Mouse (Mus musculus): ENCODE results near the gene Cisd1.
A peak's percentile ranks its signal among the peaks of the same experiment; 100 is the strongest.

The Cisd1 gene

DNA sequence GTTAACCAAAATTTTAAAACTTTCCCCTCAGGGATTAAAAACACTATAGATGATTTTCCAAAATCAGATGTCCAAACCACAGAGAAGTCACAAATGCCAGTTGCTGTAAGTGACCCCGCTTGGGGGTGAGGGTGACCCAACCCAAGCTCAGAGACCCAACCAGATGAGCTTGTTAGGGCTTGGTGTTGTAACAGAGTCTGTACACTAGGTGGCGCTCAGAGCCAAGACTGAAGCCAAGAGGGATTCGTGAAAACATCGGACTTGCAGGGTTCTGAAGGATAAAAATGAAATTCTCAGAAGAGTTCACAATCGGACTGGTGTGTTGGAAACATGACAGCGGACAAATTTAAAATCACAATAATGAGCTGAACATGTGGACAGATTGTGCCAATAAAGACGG lies 18.0 kb downstream of the Cisd1 start:
- peak; percentile 63 for DNase-seq (ENCODE audit: low read depth)

DNA sequence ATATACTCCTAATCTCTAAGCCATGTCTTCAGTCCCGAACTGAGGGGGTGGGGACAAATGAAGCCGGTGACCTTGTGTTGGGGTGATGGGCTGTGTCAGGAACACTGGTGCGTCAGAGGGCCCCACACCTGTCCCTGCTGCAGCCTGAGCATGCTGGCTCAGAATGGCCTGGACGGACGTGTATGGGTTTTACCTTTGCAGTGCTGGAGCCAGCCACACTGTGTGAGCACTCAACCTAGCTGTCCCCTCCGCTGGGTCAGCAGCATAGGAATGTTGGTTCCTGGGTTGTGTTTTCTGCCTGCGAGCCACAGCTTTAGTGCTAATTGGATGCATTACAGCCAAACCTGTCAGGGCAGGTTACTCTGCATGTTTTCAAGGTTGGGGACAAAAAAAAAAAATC lies 18.6 kb downstream of the Cisd1 start:
- no peak for DNase-seq (ENCODE audit: low read depth)

DNA sequence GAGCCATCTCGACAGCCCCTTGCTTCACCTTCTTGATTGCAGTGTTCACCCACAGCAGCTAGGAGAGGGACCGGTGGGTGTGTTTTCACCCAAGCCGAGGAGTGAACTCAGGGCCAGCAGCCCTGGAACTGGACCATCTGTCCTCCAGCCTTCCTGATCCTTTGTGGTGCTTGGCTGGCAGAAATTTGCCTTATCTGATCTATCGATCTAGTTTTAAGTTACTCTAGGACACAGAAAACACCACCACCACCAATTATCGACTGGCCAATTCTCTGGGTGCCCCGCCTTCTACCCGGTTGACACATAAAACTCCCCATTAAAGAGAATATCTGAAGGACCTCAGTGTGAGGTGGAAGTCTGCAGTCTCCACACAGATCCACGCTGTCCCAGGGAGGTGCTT lies 21.1 kb downstream of the Cisd1 start:
- DNase-seq (ENCODE audit: low read depth): no peak

DNA sequence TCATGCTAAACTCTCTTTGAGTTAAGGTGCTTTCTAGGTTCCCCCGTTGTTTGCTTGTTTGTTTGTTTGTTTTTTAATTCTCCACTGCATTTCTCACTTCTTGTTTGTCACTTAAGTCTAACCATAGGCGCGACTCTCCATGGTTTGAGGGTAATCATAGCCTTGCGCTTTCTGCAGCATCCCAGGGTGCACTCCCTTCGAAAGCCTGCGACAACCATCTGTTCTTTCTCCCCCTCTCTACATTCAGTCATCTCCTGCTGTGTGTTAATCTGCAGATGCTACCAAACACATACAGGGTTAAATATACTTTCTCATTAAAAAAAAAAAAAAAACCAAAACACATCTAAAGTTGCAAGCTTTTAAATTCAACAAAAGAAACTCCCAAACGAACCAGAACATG lies 28.3 kb downstream of the Cisd1 start:
- DNase-seq (ENCODE audit: low read depth): no peak

DNA sequence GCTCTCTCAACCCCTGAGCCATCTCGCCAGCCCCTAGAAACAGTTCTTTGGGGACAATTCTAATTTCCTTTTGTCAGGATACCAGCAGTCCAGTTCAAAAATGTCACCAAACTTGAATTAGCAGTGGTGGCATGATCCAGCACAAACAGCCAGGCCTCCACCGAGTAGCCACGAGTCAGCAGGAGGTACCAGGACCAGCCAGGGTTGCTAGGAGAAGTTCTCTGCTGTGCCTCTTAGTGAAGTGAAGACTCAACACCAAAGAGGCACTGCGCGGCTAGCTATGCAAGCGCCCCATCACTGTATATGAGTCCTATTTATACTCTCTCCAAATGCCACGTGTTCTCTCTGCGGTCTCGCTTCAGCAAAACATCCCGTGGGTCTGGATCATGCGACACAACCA lies 28.7 kb downstream of the Cisd1 start:
- no peak for DNase-seq (ENCODE audit: low read depth)

DNA sequence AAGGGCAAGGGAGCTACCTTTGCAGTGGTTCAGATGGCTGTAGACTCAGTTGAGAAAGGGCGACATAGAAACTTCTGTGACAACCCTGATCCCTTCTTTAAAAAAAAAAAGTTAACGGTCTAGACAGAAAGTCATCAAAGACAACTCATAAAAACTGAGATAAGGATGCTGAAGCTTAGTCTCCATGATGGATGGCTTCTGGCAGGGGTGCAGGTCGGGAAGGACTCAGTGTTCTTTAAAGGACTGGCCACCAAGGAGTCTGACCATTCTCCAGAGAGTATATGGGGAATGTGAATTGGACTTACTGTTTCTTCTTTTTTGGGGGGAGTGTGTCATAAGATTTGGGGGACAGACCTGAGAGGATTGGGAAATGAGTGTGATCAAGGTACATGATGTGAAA lies 30.2 kb downstream of the Cisd1 start:
- DNase-seq (ENCODE audit: low read depth): no peak

DNA sequence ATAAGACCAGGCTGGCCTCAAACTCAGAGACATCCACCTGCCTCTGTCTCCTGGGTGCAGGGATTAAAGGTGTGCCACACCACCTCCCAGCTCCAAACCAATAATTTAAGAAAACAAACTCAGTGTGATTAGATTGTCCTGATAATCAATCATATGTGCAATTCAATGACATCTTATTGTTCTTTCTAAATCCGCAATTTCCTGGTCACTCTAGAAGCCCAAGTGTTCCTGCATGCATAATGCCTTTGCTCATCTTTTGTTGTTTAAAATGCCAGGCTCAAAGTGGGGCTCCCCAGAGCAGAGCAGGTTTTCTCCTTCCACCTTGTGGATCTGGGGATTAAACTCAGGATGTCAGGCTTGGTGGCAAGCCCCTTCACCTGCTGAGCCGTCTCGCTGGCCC lies 34.5 kb downstream of the Cisd1 start:
- DNase-seq (ENCODE audit: low read depth): no peak

DNA sequence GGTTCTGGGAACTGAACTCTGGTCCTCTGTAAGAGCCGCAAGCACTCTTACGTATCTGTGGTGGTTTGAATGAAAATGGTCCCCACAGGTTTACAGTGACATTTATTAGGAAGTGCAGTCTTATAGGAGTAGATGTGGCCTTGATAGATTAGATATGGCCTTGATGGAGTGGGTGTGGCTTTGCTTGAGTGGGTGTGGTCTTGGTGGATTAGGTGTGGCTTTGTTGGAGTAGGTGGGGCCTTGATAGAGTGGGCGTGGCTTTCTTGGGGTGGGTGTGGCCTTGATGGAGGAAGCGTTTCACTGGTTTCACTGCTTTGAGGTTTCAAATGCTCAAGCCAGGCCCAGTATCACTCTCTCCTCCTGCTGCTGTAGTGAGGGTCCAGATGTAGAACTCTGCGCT lies 36.6 kb downstream of the Cisd1 start:
- no peak for DNase-seq (ENCODE audit: low read depth)

DNA sequence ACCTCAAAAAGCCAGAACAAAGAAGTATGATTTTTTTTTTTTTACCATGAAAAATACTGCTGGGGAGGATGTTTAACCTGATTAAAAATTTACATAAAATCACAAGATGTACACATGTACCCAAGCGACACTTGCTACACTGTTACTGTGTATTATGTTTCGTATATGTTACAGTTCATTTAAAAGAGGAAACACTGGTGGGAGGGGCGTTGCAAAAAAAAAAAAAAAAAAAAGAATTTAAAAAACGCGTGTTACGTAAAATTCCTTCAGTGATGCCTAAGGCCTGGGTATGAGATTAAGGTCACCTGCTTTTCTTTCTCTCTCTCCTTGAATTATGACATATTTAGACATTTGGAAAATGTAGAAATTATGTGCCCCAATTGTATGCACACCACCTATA lies 38.0 kb downstream of the Cisd1 start:
- no peak for DNase-seq (ENCODE audit: low read depth)

DNA sequence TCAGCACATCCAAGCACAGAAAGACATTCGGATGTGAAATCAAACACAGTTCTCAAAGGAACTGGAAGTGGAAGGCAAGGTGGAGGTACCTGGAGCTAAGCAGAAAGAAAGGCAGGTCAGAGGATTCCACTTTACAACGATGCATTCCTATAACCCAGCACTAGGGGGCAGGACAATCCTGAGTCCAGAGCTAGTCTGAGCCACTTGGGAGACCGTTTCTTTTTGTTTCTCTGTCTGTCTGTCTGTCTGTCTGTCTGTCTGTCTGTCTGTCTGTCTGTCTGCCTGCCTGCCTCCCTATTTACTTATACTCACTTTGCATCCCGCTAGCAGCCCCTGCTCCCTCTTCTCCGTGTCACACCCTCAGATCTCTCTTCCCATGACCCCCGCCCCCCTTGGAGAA lies 38.6 kb downstream of the Cisd1 start:
- DNase-seq (ENCODE audit: low read depth): peak; percentile 47

DNA sequence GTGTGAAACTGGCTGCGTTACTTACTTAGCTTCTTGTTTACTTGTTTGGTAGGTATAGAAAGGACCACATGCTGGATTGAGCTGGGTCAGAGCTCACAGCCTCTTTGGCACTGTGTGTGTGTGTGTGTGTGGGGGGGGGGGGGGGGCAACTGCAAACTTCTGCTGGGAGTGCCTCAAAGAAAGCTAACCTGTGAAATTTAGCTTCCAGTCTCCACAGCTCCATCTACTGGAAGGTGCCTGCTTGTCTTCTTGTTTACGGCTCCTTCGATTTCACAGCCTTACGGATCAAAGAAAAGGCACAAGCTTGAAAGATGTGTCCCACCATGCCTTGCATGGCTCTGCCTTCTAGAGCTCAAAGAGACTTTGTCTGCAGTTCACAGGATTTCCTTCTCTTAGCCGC lies 42.3 kb downstream of the Cisd1 start:
- no peak for DNase-seq (ENCODE audit: low read depth)

DNA sequence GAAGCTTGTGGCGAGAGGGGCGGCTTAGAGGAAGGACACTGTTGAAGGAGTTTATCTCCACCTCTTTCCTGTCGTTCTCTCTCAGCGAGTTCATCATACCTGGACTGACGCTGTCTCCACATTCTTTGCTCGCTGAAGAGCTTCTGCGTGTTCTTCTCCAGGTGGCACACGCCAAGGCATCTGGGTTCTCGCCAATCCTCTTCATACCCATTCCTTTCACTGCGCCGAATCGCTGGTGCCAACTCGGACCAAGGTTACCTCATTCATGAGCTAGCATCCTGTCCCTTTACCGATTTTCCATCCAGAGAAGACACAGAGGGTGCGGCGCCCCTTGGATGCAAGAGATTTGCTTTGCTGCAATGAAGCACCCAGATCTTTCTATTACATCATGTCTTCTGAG lies 44.6 kb downstream of the Cisd1 start:
- DNase-seq (ENCODE audit: low read depth): no peak

DNA sequence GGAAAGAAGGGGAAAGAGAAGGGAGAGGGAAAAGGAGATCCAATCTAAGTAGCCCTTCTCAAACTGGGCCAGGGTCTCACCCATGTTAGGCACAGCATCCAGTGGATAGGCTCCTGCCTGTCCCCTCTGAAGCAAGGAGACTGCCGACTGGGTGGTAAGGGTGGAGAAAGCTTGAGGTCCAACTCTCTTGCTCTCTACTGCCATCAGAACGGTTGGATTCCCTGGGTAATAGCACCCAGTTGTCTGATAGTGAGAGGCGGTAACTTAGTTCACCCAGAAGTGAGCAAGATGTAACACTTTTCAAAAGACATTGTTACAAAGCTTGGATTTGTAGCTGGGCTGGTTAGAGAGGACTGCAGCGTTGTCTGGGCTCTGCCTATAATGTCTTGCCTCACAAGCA lies 51.5 kb downstream of the Cisd1 start:
- DNase-seq (ENCODE audit: low read depth): no peak

DNA sequence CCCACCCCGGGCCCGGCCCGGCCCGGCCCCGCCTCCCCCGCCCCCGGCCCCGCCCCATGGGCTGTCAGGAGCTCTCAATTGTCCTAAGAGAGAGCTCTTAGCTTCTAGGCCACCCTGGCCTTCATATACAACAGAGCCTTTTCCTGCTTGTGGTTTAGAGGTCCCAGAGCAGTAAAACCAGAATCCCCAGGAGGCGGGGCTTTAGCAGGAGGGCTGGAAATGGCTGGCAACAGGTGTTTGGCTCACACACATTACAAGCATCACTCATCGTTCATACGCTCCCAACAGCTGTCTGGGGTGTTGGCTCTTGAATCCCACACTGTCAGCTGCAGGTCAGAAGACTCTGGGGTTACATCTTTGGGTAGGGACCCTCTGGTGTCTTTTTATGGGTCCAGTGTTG lies 52.5 kb downstream of the Cisd1 start:
- DNase-seq (ENCODE audit: low read depth): no peak

DNA sequence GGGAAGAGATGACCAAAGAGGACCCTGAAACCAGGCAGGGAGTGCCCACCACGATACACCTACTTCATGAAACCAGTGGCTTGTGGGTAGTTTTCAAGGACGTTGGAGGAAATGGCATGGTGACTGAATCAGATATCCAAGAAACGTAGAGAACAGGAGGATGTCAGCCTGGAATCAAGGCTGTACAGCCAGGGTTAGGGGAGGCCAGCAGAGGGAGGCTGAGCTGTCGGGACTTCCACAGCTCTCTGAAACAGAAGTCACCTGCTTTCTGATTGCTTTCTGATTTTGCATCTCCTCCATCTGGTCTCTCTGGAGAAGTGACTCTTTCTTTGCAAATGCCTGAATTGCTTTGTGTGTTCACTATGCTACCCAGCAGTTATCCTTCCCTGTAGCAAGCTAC lies 53.0 kb downstream of the Cisd1 start:
- DNase-seq (ENCODE audit: low read depth): no peak

DNA sequence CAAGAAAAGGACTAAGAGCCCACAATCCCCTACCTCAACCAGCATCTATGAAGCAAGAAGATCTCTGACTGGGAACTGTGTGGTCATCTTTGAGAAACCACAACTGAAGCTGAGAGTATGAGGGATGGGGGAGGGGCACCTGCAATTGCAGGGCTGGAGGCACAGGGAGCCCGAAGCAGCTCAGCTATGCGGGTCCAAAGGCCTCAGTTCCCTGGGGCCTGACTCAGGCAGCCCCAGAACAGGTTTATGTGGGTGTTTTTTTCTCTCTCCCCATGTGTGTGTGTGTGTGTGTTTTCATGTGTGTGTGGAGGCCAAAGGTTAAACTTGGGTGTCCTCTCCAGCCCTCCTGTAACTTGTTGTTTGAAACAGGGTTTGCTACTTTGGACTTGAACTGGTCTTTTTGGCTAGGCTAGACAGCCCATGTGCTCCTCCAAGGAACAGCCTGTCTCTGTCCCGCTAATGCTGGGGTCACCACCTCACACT lies 53.5 kb downstream of the Cisd1 start:
- no peak for DNase-seq (ENCODE audit: low read depth)

DNA sequence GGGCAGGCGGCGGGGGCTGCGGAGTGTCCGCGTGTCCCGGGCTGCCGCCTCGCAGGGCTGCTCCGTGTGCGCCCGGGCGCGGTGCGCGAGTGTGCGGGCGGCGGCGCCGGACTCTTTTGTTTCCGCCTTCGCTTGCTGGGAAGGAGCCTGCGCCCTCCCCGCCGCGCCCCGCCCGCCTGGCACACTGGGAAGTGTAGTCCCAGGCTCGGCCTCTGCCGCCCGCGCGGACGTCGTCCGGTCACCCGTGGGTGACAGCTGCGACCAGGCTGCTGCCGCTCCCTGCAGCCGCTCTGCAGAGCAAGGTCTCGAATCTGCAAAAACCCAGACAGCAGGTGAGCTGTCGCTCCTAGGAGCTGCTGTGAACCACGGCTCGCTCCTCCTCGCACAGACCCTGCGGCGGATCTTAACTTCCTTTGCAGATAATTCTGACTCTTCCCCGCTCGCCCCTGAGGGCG lies 59.6 kb downstream of the Cisd1 start, which contains the start of gene Ube2d1:
TSS of gene Ube2d1 (minus strand) at position 137 of the 455 bp plus-strand sequence.
- peak; percentile 37 for DNase-seq (ENCODE audit: low read depth)

DNA sequence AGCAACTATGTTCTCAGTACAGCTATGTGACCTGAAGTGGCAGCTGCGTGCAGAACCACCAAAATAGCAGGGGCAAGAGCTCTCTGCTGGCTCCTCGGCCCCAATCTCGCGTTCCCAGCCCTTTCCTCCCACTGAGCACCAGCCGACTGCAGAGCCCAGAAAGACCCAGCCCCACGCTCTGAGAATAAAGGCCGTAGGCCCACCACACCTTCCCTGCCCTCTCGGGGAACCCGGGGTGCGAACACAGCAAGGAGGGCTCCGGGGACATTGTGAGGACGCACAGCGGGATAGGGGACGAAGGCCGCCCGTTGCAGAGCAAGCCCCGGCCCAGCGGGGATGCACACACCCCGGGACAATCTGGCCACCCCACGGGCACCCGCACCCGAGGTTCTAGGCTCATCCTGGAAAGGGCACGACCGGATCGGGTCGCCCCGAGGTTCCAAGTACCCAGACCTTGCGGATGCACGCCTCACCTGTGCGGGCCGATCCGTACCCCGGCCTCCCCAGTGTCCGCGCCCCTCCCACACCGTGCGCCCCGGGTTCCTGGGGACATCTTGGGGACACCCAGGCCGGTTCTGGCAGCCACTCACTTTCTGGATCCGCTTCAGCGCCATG lies 60.1 kb downstream of the Cisd1 start:
- DNase-seq (ENCODE audit: low read depth): no peak

DNA sequence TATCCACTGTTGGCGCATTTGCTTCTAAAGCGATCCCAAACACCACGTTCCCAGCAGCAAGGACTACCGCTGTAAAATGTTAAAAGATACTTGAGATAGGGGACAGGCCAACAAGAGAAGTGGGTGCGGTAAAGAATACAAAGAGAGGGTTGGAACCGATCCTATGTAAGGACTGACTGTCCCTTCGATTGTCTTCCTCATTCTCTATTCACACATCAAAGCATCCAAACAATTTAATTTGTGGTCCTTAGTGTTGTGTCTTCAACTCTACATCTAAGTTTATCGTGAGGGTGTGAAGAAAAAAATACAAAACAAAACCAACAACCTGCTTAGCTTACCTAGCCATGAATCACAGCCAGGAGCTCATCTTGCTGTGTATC lies 60.6 kb downstream of the Cisd1 start:
- DNase-seq (ENCODE audit: low read depth): no peak
